Mouse (Mus musculus) kidney, adult 11 months (tissue): ENCODE results near the gene Setd5.
A peak's percentile ranks its signal among the peaks of the same experiment; 100 is the strongest.

Experiments used
- DNase-seq: peaks from one replicate; pipeline ENCODE4 v3.0.0; 2022

Setd5 gene

DNA sequence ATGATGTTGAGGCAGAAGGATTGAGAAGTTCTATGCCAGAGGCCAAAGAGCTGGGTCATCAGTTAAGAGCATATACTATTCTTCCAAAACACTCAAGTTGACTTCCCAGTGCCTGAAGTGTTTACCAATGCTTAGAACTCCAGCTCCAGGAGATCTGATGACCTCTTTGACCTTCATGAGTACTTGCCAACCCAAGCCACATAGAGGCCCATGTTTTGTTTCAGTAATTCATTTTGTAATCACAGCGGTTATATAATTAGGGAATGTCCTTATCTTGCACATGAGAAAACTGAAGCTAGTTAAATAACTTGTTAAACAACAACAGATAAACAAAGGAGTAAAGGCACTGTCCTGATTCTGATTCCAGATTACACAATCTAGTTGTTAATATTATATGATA lies 67.6 kb downstream of the Setd5 start:
- DNase-seq, result peak; percentile 40

DNA sequence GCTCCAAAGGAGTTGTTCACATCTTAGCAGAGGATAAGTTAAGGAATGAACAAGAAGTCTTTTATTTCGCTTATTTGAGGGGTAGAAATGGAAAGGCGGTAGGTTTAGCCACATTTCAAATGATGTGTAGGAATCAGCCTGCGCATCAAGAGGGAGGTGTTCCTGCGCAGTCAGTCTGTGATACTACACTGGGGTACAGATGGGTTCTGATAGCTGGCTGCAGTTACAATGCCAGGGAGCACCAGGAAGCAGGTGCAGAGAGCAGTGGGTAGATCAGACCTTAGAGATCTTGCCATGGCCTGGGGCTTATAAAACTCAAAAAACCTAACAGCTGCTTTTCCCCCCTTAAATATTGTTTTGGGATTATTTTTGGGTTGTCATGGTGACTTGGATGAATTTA lies 68.1 kb downstream of the Setd5 start:
- no peak for DNase-seq

DNA sequence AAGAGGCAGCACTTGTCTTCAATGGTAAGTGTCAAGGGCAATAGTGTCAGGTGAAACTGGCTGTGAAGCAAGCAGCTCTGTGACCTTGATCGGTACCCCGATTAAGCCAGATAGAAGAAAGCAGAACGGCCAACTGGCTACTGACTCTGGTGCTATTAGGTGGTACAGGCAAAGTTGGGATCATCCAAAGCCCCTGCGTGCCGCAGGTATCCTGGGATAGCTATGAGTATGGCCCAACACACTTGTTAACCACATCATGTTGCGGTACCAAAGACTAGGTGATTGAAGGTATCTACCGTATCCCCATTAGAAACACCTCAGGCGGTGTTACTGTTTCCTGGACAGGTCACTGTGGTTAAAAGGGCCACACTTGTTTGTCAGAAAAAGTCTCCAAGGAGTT lies 76.9 kb downstream of the Setd5 start:
- no peak for DNase-seq

- DNase-seq, result no peak
Observed at GRCm38 (mm10) chr6:113154886-113155285, 77.7 kb downstream of the Setd5 start.

DNA sequence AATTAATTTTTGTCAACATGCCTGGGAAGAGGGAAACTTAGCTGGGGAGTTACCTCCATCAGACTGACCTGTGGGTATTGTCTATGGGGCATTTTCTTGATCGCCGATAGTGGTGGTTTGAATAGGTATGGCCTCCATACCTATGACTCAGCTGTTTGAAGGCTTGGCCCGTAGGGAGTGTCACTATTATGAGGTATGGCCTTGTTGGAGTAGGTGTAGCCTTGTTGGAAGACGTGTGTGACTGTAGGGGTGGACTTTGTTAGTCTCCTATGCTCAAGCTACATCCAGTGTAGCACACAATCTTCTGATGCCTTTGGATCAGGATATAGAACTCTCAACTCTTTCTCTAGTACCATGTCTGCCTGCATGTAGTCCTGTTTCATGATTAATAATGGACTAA lies 78.9 kb downstream of the Setd5 start:
- no peak for DNase-seq

GRCm38 (mm10) chr6:113160106-113160505 lies 82.9 kb downstream of the Setd5 start:
- no peak for DNase-seq

GRCm38 (mm10) chr6:113161982-113162381 lies 84.8 kb downstream of the Setd5 start:
- no peak for DNase-seq

- no peak for DNase-seq
Observed at GRCm38 (mm10) chr6:113163513-113163912, 86.3 kb downstream of the Setd5 start.

GRCm38 (mm10) chr6:113166661-113167251 lies 89.6 kb downstream of the Setd5 start:
- DNase-seq, result peak; percentile 67

- no peak for DNase-seq
Observed at GRCm38 (mm10) chr6:113168316-113168975, 91.3 kb downstream of the Setd5 start.

- DNase-seq, result no peak
Observed at GRCm38 (mm10) chr6:113169852-113170251, 92.7 kb downstream of the Setd5 start.

GRCm38 (mm10) chr6:113170651-113171050 lies 93.5 kb downstream of the Setd5 start:
- DNase-seq, result no peak

GRCm38 (mm10) chr6:113172011-113172410 lies 94.8 kb downstream of the Setd5 start:
- DNase-seq, result no peak

DNA sequence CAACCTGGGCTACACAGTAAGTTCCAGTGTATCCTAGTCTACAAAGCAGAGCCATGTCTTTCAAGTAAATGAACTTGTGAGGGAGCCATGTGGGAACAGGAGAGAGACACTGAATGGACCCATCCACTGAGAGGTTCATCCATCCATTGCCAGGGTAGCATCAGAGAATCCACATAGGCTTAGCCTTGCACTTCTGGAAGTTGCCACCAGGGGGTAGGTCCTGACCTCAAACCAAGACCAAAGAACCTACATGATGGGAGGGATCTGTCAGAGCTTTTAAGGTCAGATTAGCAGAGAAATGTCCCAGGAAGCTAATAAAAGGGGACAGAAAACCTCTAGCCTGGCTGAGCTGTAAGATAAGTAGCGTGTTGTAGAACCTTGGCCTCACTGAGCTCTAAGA lies 95.4 kb downstream of the Setd5 start:
- DNase-seq, result peak; percentile 31

DNA sequence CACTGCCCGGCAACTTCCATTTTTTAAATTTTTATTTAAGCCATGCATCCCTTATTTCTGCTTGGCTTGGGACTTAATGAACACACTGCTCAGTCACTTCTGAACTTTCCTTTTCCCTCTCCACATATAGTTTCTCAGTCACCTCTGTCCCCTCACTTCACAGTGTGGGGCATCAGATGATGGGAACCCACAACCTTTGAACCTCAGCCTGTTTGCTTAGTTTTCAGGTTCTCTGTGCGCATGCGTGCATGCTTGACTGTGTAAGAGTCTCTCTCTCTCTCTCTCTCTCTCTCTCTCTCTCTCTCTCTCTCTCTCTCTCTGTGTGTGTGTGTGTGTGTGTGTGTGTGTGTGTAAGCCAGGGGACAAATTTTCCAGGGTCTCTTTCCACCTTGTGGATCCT lies 98.3 kb downstream of the Setd5 start:
- no peak for DNase-seq

DNA sequence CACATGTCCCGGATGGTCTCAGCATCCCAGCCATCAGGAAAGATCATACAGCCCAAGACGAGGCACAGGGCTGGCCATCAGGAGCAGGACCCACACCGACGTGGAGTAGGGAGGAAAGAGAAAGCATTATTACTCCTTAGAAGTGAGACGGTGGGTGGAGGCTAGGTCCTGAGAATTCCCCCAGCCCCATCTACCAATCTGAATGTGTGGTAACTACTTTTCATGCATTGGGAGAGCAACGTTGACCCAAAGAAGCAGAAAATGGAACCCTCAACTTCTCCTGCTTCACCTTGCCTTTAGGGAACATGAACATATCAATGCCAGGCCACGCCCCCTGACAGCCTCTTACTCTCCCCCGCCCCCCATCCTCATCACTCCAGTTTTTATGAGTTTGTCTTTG lies 99.4 kb downstream of the Setd5 start:
- DNase-seq, result no peak

DNA sequence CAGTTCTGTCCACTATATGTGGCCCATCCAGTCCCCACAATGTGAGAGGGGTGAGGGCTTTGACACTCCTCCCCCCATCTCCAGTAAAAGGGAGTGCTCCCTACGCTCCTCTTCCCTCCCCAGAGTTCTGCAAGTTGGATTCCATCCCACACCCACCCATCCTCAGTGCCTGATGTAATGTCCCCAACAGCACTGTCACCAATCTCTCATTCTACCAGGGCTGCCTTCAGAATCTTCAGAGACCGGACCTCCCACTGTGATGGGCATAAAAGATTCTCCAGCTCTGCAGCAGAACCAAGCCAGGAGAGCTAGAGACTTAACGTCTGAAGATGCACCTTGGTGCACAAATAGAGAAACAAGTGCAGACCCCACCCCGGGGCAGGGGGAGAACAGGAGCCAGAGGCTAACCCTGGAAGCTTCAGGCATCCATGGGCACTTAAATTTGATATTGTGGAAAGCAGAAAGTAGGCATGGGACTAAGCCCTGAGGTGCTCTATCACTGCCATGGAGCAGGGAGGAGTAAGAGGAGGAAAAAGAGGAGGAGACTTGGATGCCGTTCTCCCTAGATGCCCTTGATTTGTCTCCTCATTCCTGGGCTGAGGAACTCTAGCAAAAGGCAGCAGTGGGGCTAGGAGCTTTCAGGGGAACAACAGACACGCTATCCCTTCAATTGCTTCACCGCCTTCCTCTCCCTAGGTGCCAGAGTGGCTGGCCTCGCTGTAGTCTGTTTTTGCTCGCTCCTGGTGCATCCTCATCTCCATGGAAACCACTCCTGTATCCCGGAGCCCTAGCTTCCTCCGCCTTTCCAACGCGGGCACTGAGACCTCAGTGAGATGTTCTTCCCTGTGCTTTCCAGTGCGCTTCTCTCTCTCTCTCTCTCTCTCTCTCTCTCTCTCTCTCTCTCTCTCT lies 101.4 kb downstream of the Setd5 start:
- no peak for DNase-seq

DNA sequence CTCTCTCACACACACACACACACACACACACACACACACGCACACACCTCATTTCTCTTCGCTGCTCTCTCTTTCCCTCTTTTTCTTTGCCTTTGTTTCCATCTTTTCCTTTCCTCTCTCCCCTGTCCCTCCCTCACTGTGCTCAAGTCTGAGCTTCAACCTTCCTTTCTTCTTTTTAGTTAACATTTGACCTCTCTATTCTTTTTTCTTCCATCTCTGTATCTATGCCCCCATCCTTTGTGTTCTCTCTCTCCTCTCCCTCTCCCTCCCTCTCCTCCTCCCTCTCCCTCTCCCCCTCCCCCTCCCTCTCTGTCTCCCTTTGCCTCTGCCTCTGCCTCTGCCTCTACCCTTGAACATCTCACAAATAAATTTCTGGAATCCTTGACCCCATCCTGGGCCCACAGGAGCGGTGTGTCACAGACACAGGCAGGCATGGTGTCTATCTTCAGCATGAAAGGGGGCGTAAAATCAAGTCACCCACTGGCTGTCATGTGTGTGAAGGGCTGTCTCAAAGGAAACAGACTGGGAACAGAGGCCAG lies 102.1 kb downstream of the Setd5 start:
- DNase-seq, result no peak

GRCm38 (mm10) chr6:113184163-113184562 lies 107.0 kb downstream of the Setd5 start:
- no peak for DNase-seq

DNA sequence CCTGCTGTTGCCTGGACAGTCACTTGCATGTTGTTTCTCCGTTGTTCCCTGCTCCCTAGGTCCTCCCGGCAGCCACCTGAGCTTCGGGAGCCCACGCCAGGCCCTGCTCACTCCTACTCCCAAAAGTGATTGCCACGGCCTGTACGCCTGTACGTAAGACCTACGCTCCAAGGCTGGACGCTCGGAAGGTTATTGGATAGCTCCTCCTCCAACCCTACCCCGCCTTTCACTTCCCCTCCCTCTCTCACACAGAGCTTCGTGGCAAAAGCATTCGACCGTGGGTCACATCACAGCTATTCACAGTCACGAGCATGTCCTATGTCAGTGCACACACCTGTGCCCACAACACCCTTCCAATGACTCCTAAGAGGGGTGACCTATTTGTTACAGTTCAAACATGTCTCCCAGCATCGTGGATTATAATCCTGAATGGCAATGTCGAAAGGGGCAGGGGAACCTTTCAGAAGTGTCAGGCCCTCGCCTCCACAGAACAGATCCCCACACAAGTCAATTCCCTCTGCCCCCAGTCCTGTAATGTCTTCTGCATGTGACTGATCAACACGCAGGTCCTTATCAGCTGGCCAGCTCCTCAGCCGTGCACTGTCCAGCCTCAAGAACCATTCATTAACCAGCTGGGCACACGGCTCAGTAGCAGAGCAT lies 107.8 kb downstream of the Setd5 start:
- DNase-seq, result no peak

GRCm38 (mm10) chr6:113193765-113194460 lies 116.7 kb downstream of the Setd5 start:
- DNase-seq, result no peak

- no peak for DNase-seq
Observed at GRCm38 (mm10) chr6:113194517-113194840, 117.3 kb downstream of the Setd5 start.
